Mouse (Mus musculus) neural tube, embryonic 15.5 days (tissue): ENCODE measurements at regions not wholly inside any gene's neighbourhood (a gene's known extent, or its start where the extent isn't known, plus 50 kb on each side); places are given as distances from the start of the nearest gene placed in this dataset.
A peak's percentile ranks its signal among the peaks of the same experiment; 100 is the strongest.
"Not testable (repeated sequence)": the region's sequence is repeated elsewhere in the genome, so short reads cannot be mapped to it uniquely, and the experiment has no call there.

ENCODE experiments used
- ATAC-seq: fragments of 200-750 bp; cut with Nextera tagmentation; 2 replicates; pipeline ENCODE4 v1.8.0; 2017; ENCODE audit warnings: mild to moderate bottlenecking, moderate TSS enrichment, moderate library complexity; ENCODE audit not compliant: low FRiP score
- H3K27ac ChIP-seq: fragments of 300-500 bp; sonication (generic); replicated peaks from 2 replicates; pipeline ENCODE4 v1.5.1; 2015; ENCODE audit warnings: mild to moderate bottlenecking, inconsistent platforms
- H3K27me3 ChIP-seq: fragments of 300-500 bp; sonication (generic); replicated peaks from 2 replicates; pipeline ENCODE4 v1.6.1; 2015; ENCODE audit warnings: inconsistent platforms
- H3K36me3 ChIP-seq: fragments of 300-500 bp; sonication (generic); 2 replicates; pipeline ENCODE4 v1.6.1; 2015; ENCODE audit warnings: inconsistent platforms
- H3K4me1 ChIP-seq: fragments of 300-500 bp; sonication (generic); 2 replicates; pipeline ENCODE4 v1.6.1; 2015; ENCODE audit warnings: inconsistent platforms
- H3K4me2 ChIP-seq: fragments of 300-500 bp; sonication (generic); 2 replicates; pipeline ENCODE4 v1.6.1; 2015; ENCODE audit warnings: inconsistent platforms, mild to moderate bottlenecking, moderate library complexity
- H3K4me3 ChIP-seq: fragments of 300-500 bp; sonication (generic); replicated peaks from 2 replicates; pipeline ENCODE4 v1.5.1; 2015; ENCODE audit warnings: mild to moderate bottlenecking, inconsistent platforms
- H3K9ac ChIP-seq: fragments of 300-500 bp; sonication (generic); replicated peaks from 2 replicates; pipeline ENCODE4 v1.6.1; 2015; ENCODE audit warnings: mild to moderate bottlenecking, inconsistent platforms
- H3K9me3 ChIP-seq: fragments of 300-500 bp; sonication (generic); replicated peaks from 2 replicates; pipeline ENCODE4 v1.6.1; 2016; ENCODE audit warnings: inconsistent platforms
- WGBS: fragments of 180-500 bp; shearing (Covaris S2); methylation state at CpG from one replicate; pipeline ENCODE4 v1.1.7; 2015; ENCODE audit warnings: mixed read lengths; 5-methylcytosine and 5-hydroxymethylcytosine counted together

GRCm38 (mm10) chr15:19458485-19458884, 639.7 kb downstream of the Cdh10 start:
- no peak overlapping the region for H3K4me3 ChIP-seq
- no peak overlapping the region for H3K27ac ChIP-seq
- no peaks in the 10 kb centered on the region for H3K36me3 ChIP-seq
- no peaks in the 10 kb centered on the region for H3K4me1 ChIP-seq
- no peaks in the 10 kb centered on the region for H3K27me3 ChIP-seq
- no peak overlapping the region for H3K4me2 ChIP-seq
- no peaks in the 10 kb centered on the region for H3K9me3 ChIP-seq
- ATAC-seq, result no peak
- no peak overlapping the region for H3K9ac ChIP-seq

- no peaks in the 10 kb centered on the region for H3K27me3 ChIP-seq
- H3K4me1 ChIP-seq, result no peaks in the 10 kb centered on the region
- no peak for ATAC-seq
- no peaks in the 10 kb centered on the region for H3K9me3 ChIP-seq
- H3K4me3 ChIP-seq, result no peak overlapping the region
- no peak overlapping the region for H3K27ac ChIP-seq
- H3K4me2 ChIP-seq, result no peak overlapping the region
- no peak overlapping the region for H3K9ac ChIP-seq
- 31% methylated on average over 2 of the region's 2 CpGs for WGBS
- no peaks in the 10 kb centered on the region for H3K36me3 ChIP-seq
Measured at GRCm38 (mm10) chr15:19473521-19473920, 654.8 kb downstream of the Cdh10 start.

GRCm38 (mm10) chr15:19493556-19493955, 674.8 kb downstream of the Cdh10 start:
- H3K36me3 ChIP-seq, H3K27ac ChIP-seq, ATAC-seq, H3K4me2 ChIP-seq, H3K27me3 ChIP-seq, H3K4me3 ChIP-seq, H3K9me3 ChIP-seq, H3K4me1 ChIP-seq, H3K9ac ChIP-seq: not testable (repeated sequence)

GRCm38 (mm10) chr15:19519377-19519776, 700.6 kb downstream of the Cdh10 start:
- no peak overlapping the region for H3K27ac ChIP-seq
- H3K27me3 ChIP-seq, result no peaks in the 10 kb centered on the region
- no peak overlapping the region for H3K9ac ChIP-seq
- H3K4me1 ChIP-seq, result no peaks in the 10 kb centered on the region
- H3K4me3 ChIP-seq, result no peak overlapping the region
- H3K9me3 ChIP-seq, result no peaks in the 10 kb centered on the region
- no peak for ATAC-seq
- no peaks in the 10 kb centered on the region for H3K36me3 ChIP-seq
- 87% methylated on average over 2 of the region's 2 CpGs for WGBS
- no peak overlapping the region for H3K4me2 ChIP-seq

GRCm38 (mm10) chr15:19540676-19541075, 721.9 kb downstream of the Cdh10 start:
- Histone ChIP-seq H3K4me1 (no peaks in the 10 kb centered on the region), H3K9ac (no peak overlapping the region), H3K4me3 (no peak overlapping the region), H3K27ac (no peak overlapping the region), H3K36me3 (no peaks in the 10 kb centered on the region), H3K4me2 (no peak overlapping the region), H3K27me3 (no peaks in the 10 kb centered on the region), H3K9me3 (no peaks in the 10 kb centered on the region)
- ATAC-seq, result no peak
- WGBS, result 87% methylated on average over 4 of the region's 4 CpGs

- H3K27me3 ChIP-seq, result no peaks in the 10 kb centered on the region
- no peak overlapping the region for H3K4me3 ChIP-seq
- H3K9ac ChIP-seq, result no peak overlapping the region
- no peak overlapping the region for H3K4me2 ChIP-seq
- H3K9me3 ChIP-seq, result no peaks in the 10 kb centered on the region
- H3K36me3 ChIP-seq, result no peaks in the 10 kb centered on the region
- no peaks in the 10 kb centered on the region for H3K4me1 ChIP-seq
- no peak for ATAC-seq
- H3K27ac ChIP-seq, result no peak overlapping the region
Measured at GRCm38 (mm10) chr15:19549757-19550156, 731.0 kb downstream of the Cdh10 start.

GRCm38 (mm10) chr15:19584769-19585168, 766.0 kb downstream of the Cdh10 start:
- no peaks in the 10 kb centered on the region for H3K9me3 ChIP-seq
- no peak overlapping the region for H3K27ac ChIP-seq
- ATAC-seq, result no peak
- H3K36me3 ChIP-seq, result no peaks in the 10 kb centered on the region
- H3K4me1 ChIP-seq, result no peaks in the 10 kb centered on the region
- no peaks in the 10 kb centered on the region for H3K27me3 ChIP-seq
- WGBS, result 7% methylated on average over 1 of the region's 1 CpGs
- no peak overlapping the region for H3K4me3 ChIP-seq
- no peak overlapping the region for H3K4me2 ChIP-seq
- no peak overlapping the region for H3K9ac ChIP-seq

GRCm38 (mm10) chr15:19585281-19585680, 766.5 kb downstream of the Cdh10 start:
- H3K4me1 ChIP-seq, result no peaks in the 10 kb centered on the region
- WGBS, result 36% methylated on average over 1 of the region's 1 CpGs
- H3K36me3 ChIP-seq, result no peaks in the 10 kb centered on the region
- H3K27me3 ChIP-seq, result no peaks in the 10 kb centered on the region
- H3K9ac ChIP-seq, result no peak overlapping the region
- H3K4me2 ChIP-seq, result no peak overlapping the region
- ATAC-seq, result no peak
- no peak overlapping the region for H3K27ac ChIP-seq
- no peak overlapping the region for H3K4me3 ChIP-seq
- H3K9me3 ChIP-seq, result no peaks in the 10 kb centered on the region

- Histone ChIP-seq H3K27ac (no peak overlapping the region), H3K9me3 (no peaks in the 10 kb centered on the region), H3K27me3 (no peaks in the 10 kb centered on the region), H3K4me1 (no peaks in the 10 kb centered on the region), H3K4me3 (no peak overlapping the region), H3K9ac (no peak overlapping the region), H3K4me2 (no peak overlapping the region), H3K36me3 (no peaks in the 10 kb centered on the region)
- ATAC-seq, result no peak
- 98% methylated on average over 2 of the region's 2 CpGs for WGBS
Measured at GRCm38 (mm10) chr15:19593746-19594145, 775.0 kb downstream of the Cdh10 start.

GRCm38 (mm10) chr15:19622367-19622766, 803.6 kb downstream of the Cdh10 start:
- H3K9ac ChIP-seq, H3K4me1 ChIP-seq, H3K4me2 ChIP-seq, ATAC-seq, H3K27ac ChIP-seq, H3K27me3 ChIP-seq, H3K36me3 ChIP-seq, H3K9me3 ChIP-seq, H3K4me3 ChIP-seq: not testable (repeated sequence)
- 88% methylated on average over 5 of the region's 5 CpGs for WGBS

- H3K27ac ChIP-seq, result no peak overlapping the region
- ATAC-seq, result peak; percentile 45; the same call in 1 of the 2 replicates
- WGBS, result 60% methylated on average over 6 of the region's 6 CpGs
Measured at GRCm38 (mm10) chr15:19667380-19667779, 781.7 kb upstream of the Cdh12 start.

GRCm38 (mm10) chr15:19675545-19675944, 773.5 kb upstream of the Cdh12 start:
- Histone ChIP-seq H3K9me3 (no peaks in the 10 kb centered on the region), H3K27ac (no peak overlapping the region), H3K9ac (no peak overlapping the region), H3K4me3 (no peak overlapping the region), H3K36me3 (no peaks in the 10 kb centered on the region), H3K4me2 (no peak overlapping the region), H3K27me3 (no peaks in the 10 kb centered on the region), H3K4me1 (no peaks in the 10 kb centered on the region)
- ATAC-seq, result no peak
- WGBS, result 82% methylated on average over 7 of the region's 7 CpGs

More at GRCm38 (mm10) chr15:19667380-19667779, 781.7 kb upstream of the Cdh12 start:
- Histone ChIP-seq H3K4me3 (no peak overlapping the region), H3K4me1 (no peaks in the 10 kb centered on the region), H3K4me2 (no peak overlapping the region), H3K9ac (no peak overlapping the region), H3K27me3 (no peaks in the 10 kb centered on the region), H3K9me3 (no peaks in the 10 kb centered on the region), H3K36me3 (no peaks in the 10 kb centered on the region)

- Histone ChIP-seq H3K4me3 (no peak overlapping the region), H3K27ac (no peak overlapping the region), H3K4me1 (no peaks in the 10 kb centered on the region), H3K4me2 (no peak overlapping the region), H3K36me3 (no peaks in the 10 kb centered on the region), H3K9me3 (no peaks in the 10 kb centered on the region), H3K27me3 (no peaks in the 10 kb centered on the region), H3K9ac (no peak overlapping the region)
- ATAC-seq, result no peak
- 70% methylated on average over 2 of the region's 2 CpGs for WGBS
Measured at GRCm38 (mm10) chr15:19687239-19687638, 761.8 kb upstream of the Cdh12 start.
